Mouse (Mus musculus) thymus, postnatal 10 days (tissue): ENCODE measurements around the gene P2ry12.

Experiments
- DNase-seq, 2 experiments: peaks; one replicate each; pipeline ENCODE4 v3.0.0; 2021; ENCODE audit warnings: low spot score in 2 of 2

P2ry12 gene

DNA sequence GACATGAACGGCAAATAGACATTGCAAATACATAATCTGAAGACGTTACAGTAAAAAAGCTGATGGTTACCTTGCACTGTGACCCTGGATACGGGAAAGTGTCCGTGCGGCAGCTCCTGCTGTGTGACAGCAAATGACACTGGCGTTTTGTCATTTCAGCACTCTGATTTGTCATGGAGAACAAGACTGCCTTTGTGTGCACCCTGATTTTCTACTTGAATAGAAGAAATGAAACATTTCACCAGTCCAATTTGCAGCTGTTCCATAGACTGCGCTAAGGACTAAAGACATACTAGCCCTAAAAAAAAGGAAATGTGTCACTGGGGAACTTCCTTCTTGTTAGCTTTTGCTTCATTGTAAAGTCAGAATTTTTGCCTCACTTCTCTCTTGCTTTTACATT lies at the start of gene P2ry12:
TSS of gene P2ry12 (minus strand) at position 168 of the 400 bp plus-strand sequence.
- DNase-seq: no peak

GRCm38 (mm10) chr3:59305518-59305917 lies 42.8 kb upstream of the P2ry12 start:
- no peak for DNase-seq

GRCm38 (mm10) chr3:59304944-59305343 lies 42.3 kb upstream of the P2ry12 start:
- no peak for DNase-seq

DNA sequence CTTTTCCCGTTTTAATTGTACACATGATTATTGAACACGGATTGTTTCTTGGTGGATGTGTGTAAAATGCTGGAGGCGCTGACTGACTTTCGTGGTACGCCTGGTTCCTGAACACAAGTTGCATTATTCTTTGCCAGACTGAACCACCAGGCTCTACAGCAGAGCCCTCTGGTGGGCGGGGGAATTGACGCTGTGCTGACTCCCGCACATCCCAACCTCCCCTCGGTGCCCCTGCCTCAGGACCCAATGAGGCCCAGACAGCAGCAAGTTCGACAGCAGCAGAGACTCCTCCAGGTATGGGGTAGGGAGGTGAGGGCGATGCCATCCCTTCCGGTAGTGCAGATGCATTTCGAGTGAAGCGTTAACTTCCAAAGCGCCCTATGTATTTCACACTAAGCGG lies 35.0 kb upstream of the P2ry12 start:
- peak in 1 of 2 experiments; percentile 23 for DNase-seq

DNA sequence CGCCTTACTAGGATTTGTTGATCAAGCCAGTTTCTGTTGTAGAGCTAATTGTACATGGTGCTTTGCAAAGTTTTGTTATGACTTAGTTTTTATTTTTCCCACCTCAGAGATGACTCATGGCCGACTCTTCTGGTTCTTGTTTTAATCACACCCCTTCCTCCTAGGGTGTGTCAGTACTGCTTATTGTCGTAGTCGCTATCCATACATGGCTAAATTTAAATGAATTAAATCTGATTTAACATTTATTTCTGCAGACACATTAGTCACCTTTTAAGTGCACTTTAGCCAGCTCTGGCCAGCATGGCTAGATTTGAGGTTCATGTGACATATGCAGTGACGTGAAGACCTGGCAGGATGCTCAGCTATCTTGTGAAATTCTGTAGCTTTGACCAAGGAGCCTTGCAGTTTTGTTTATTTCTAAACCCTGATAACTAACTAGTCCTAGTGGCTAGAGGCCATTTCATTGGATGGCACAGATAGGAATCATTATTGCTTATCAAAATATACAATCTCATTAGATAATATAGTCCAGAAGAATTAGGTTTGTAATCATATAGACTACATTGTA lies 34.0 kb upstream of the P2ry12 start:
- DNase-seq: no peak

DNA sequence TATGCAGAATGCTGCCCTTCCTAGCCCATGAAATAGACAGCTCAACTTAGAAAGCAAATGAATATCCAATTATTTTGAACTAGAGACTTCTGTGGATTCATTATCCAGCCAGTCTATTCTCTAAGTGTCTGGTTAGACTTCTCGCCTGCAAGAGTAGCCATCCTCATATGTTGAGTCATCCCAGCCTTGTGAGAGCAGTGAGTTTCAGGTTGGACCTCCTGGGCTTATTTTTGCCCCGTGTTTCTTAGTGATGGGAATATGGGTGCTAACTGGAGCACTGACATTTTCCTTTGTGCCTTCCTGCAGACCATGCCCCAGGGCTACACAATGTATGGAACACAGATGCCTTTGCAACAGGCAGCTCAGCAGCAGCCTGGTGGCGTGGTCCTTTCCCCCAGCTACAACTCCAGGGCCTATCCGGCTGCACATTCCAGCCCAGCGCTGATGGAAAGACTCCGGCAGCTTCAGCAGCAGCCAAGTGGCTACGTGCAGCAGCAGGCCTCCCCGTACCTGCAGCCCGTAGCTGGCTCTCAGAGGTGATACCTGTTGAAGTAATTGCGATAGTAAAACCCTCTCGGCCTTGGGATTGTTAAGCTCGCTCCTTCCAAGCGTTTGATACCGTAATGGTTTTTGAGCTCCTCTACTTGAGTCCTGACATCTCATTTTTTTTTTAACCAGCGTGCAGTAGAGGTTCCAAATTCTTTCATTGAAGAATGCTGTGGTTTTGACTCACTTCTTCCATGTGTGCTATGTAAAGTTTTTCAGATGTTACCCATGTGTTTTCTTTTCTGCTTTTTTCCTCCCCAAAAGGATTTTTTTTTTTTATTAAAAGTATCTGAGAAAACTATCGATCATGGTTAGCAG lies 33.3 kb upstream of the P2ry12 start:
- no peak for DNase-seq

- no peak for DNase-seq
Measured at GRCm38 (mm10) chr3:59293437-59294199, 30.9 kb upstream of the P2ry12 start.

DNA sequence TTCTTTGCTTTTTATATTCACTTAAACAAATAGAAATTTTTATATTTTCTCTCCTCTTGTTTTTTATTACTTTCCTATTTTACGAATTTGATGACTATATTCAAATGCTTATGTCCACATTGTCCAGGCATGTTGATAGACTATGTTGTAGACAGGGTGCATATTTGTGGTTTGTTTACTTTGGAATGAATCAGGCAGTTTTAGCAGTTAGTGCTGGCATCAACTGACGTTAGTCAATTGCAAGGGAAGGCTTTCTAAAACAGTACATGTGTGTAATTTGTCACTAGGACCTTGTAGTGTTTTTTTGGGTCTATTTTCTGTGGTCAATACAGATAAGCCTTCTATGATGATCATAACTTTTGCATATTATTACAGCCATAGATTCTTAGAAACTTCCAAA lies 27.9 kb upstream of the P2ry12 start:
- DNase-seq: no peak

GRCm38 (mm10) chr3:59278620-59279019 lies 15.9 kb upstream of the P2ry12 start:
- no peak for DNase-seq

- DNase-seq: no peak
Measured at GRCm38 (mm10) chr3:59278254-59278533, 15.5 kb upstream of the P2ry12 start.

DNA sequence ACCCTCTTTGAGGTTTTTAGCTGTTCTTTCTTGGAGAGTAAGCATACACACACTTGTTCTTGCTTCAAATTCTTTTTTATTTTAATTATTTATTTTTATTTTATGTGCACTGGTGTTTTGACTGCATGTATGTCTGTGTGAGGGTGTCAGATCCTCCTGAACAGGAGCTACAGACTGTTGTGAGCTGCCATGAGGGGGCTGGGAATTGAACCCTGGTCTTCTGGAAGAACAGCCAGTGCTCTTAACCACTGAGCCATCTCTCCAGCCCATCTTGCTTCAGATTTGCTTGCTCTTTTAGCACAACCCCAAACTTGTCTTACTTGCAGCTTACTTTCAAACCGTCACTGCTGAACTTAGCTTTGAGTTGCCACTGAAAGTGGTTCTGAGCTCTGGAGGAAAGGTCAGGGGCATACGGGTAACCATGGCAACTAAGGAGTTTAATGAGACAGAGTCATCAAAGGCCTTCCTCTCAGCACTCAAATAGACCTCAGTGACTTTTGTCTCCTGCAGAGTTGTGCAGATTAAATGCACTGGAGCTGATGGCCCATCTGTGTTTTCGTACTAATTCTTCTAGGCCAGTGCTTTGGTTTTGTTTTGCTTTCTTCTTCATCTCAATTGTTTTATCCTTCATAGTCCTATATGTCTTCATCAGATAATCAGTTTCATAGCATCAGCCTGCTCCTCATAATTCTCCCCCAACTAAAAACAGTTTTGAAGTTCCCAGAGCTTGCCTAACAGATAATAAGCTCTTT lies 15.0 kb upstream of the P2ry12 start:
- no peak for DNase-seq

DNA sequence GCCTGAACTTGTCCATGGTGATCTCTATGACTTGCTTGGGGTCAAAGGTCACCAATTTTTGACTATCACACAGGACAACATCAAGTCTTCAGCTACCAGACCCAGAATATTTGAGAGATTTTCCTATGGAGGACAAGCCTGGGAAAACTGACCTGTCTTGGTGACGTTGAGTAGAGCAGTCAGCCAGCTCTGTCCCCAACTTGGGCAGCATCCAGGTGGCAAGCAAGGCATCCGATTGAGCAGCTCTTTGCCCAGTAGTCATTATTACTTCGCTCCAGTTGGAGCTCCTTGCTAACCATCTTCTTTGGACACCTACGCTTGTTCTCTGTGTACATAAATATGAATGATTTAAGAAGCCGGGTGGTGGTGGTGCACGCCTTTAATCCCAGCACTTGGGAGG lies 8.1 kb upstream of the P2ry12 start:
- DNase-seq: no peak

GRCm38 (mm10) chr3:59263988-59264387 lies 1.3 kb upstream of the P2ry12 start:
- DNase-seq: no peak

DNA sequence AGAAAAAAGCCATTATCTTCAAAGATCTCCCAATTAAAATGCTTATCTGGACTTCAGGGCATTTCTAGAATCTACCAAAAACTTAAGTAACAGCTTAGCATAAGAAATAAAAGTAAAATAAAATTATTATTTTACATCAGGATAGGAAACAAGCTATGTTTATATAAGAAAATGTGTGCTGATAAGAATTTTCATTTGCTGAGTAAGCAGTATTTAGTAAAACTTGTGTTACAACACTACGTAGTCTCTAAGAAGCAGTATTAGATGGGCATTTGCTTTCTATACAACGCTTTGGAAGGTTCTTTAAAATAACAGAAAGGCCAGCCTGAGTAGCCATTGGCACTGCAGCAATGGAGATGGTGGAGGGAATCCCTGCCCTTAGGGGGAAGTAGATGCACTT lies 746 bp upstream of the P2ry12 start:
- no peak for DNase-seq

DNA sequence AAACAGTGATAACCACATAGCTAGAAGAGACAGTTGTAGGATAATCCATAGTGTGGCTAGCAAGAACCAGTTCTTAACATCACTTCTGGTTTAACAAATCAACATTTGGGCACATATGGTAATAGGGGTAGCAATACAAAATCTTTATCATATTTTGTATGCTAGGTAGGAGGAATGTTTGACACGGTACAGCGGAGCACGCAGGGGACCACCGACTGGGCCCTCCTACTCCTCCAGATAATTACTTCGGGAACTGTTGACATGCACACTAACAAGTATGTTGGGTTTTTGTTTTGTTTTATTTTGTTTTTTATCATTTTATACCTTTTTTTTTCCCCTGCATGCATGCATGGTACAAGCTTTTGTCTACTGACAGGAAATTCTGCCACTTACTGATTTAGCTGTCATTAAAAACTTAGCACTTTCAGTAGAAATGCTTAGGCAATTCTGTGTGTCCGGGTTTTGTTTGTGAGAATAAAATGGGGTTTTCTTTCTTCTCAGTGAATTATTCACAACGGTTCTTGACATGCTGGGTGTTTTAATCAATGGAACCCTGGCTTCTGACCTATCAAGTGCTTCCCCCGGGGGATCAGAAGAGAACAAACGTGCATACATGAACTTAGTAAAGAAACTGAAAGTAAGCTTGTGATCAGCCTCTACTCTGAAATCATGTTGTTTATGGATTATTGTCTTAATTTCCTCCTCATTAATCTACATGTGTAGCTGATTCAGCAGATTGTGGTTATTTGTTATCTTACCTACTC lies 780 bp downstream of the P2ry12 start:
- DNase-seq: no peak

DNA sequence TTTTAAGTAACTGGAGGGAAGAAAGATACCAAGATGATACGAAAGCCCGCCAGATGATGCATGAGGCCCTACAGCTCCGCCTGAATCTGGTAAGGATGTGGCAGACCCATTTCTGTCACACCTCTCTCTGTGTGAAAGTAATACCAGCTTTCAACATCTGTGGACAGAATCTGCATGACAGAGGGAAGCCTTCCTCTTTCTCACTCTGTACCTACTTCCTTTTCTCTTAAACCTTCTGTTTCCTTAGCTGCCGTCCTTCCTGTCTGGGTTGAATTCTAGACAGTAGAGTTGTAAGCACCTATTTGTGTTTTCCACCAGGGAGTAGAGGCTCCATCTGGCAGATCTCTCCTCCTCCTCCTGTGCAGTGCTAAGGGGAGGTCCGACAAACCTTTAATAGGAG lies 1.9 kb downstream of the P2ry12 start:
- DNase-seq: peak; percentile 40 to 50

DNA sequence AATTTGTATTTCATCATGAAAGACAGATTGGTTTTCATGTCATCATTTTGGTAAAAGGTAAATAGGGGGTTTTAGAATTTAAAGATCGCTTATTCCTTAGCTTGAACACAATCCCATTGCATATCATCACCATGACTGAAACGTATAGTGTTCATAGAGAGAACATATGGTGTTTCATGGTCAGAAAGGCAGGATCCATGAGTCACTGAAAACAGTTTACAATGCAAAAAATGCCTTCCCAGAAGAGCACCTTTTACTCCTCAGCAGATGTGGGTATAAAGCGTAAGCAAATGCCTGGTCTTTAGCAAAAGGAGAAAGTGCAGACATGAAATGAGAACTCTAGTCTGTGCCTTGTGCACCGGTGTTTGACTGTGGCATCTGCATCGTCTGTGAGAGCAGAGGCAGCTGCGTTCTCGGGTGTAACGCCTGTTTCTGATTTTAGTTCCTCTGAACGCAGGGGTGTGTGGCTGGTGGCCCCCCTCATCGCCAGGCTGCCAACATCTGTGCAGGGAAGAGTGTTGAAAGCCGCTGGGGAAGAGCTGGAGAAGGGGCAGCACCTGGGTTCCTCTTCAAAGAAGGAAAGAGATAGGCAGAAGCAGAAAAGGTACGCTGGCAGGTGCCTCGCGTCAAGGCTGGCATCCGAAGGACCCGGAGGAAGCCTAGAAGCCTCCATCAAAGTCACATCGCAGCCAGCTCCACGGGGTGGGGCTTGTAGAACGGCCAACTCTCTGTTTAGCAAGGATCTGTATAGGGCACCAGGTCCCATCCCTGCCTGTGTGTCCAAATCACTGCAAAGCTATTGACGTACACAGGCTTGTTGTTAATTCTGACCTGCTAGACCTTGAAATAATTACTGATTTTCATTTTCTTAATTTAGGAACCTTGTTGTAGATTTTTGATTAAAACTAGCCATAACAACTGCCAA lies 4.7 kb downstream of the P2ry12 start:
- DNase-seq: peak; percentile 79 to 87

DNA sequence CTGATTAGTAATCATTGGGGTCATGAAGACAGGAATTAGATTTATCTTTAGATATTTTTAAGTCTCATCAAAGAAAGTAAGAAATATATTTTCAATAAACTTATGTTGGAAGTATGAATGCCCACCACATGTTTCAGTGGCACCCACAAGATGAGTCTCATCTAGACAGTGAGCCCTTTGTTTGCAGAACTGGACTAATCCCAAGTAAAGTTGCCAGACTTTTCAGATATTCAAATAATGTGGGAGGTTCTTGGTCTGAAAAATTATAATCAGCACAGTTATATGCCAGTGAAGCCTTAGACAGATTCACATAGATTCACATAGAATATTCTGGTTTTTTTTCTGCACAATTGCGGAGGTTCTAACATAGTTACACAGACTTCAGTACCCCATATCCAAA lies 12.2 kb downstream of the P2ry12 start:
- DNase-seq: no peak

GRCm38 (mm10) chr3:59248031-59248430 lies 14.6 kb downstream of the P2ry12 start:
- DNase-seq: no peak

GRCm38 (mm10) chr3:59243384-59243783 lies 19.3 kb downstream of the P2ry12 start:
- no peak for DNase-seq
